Mouse (Mus musculus) ES-Bruce4 (cell line): Measurements from ENCODE around the gene Sec24b. TPM values are rescaled to one million over a fixed set of nuclear protein-coding genes. Genes with fewer than 3 reads are reported as not detected.

ENCODE experiments used
- H3K27ac ChIP-seq: 2 replicates; pipeline ENCODE4 v1.5.1; 2012; ENCODE audit warnings: low read length, inconsistent platforms; ENCODE audit not compliant: insufficient read depth
- H3K27me3 ChIP-seq: 2 replicates; pipeline ENCODE4 v1.6.1; 2012; ENCODE audit warnings: mild to moderate bottlenecking, low read length, inconsistent platforms; ENCODE audit not compliant: control insufficient read depth, poor library complexity, insufficient read depth, severe bottlenecking
- H3K36me3 ChIP-seq: 2 replicates; pipeline ENCODE4 v1.6.1; 2012; ENCODE audit warnings: inconsistent platforms, mild to moderate bottlenecking, low read length, moderate library complexity; ENCODE audit not compliant: control insufficient read depth, poor library complexity, insufficient read depth, severe bottlenecking
- H3K4me1 ChIP-seq: one replicate; pipeline ENCODE4 v1.8.1; 2011; ENCODE audit warnings: low read length; ENCODE audit not compliant: control insufficient read depth, insufficient read depth
- H3K4me3 ChIP-seq: 2 replicates; pipeline ENCODE4 v1.5.1; 2011; ENCODE audit warnings: low read depth, mild to moderate bottlenecking, low read length
- H3K9ac ChIP-seq: 2 replicates; pipeline ENCODE4 v1.6.1; 2012; ENCODE audit warnings: low read depth, mild to moderate bottlenecking, inconsistent platforms; ENCODE audit not compliant: poor library complexity, severe bottlenecking
- H3K9me3 ChIP-seq: replicated peaks from 2 replicates; pipeline ENCODE4 v1.6.1; 2012; ENCODE audit warnings: mild to moderate bottlenecking, low read length, inconsistent platforms; ENCODE audit not compliant: control insufficient read depth, poor library complexity, insufficient read depth, severe bottlenecking
- CTCF ChIP-seq: IDR thresholded peaks from one replicate; pipeline ENCODE4 v1.8.1; 2011; ENCODE audit warnings: low read depth, low read length
- EP300 ChIP-seq: IDR thresholded peaks from 2 replicates; pipeline ENCODE4 v1.6.1; 2011; ENCODE audit warnings: low read depth, low read length; ENCODE audit not compliant: insufficient read depth
- POLR2A ChIP-seq: IDR thresholded peaks from one replicate; pipeline ENCODE4 v1.8.1; 2011; ENCODE audit warnings: low read length; ENCODE audit not compliant: insufficient read depth
- polyA plus RNA-seq: library from polyadenylated mRNA; stranded (reverse); fragments of >200 nt; gene quantifications from 2 replicates; pipeline ENCODE4 v1.2.4, GENCODE M21; 2011; ENCODE audit warnings: low read depth; ENCODE audit not compliant: missing spikeins, insufficient read depth, insufficient read length

The Sec24b gene
- polyA plus RNA-seq, 1 experiment, result 72.3 TPM

DNA sequence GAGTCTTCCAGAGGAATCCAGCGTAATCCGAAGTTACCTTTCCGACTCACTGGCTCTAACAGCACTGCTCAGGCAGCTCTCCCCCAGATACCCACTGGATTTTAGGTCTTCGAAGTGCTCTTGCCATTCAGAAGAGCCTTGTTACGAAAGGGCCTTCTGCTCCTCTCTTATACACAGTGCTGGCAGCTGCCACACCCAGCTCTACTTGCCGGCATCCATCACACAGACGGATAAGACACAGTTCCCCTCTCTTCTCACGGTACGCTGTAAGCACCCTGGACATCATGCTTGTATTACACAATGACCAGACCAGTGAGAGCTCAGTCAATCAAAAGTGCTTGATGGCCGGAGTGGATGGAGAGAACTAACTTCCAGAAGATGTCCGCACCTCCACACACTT lies 79.6 kb downstream of the Sec24b start:
- peaks cover 11% of the 10 kb centered on the region; the same call in 1 of the 2 replicates for H3K36me3 ChIP-seq
- no peak overlapping the region for H3K4me3 ChIP-seq
- H3K27me3 ChIP-seq, result no peaks in the 10 kb centered on the region
- no peak for TF ChIP-seq POLR2A
- TF ChIP-seq EP300, result no peak
- no peak for TF ChIP-seq CTCF
- no peak overlapping the region for H3K27ac ChIP-seq
- H3K9ac ChIP-seq, result no peak overlapping the region
- H3K9me3 ChIP-seq, result no peaks in the 10 kb centered on the region
- H3K4me1 ChIP-seq, result no peaks in the 10 kb centered on the region

DNA sequence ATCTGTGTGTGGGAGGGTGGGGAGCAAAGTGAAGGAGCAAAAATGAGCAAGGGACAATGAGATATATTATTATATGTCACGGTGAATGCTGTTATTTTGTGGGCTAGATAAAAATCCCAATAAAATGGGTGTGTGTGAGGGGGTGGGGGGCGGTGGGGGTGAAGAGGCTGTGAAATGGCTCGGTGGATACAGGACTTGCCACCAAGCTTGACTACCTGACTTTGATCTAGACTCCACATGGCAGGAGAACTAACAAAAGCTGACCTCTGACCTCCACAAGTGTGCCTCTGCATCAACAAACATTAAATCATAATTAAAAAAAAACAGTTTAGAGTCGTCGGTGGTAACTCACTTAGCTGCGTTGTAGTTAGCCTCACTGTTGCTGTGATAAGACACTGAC lies 81.8 kb downstream of the Sec24b start:
- Histone ChIP-seq H3K36me3 (peaks cover 9% of the 10 kb centered on the region; the same call in 1 of the 2 replicates), H3K9ac (no peak overlapping the region), H3K27ac (no peak overlapping the region), H3K9me3 (no peaks in the 10 kb centered on the region), H3K27me3 (no peaks in the 10 kb centered on the region), H3K4me3 (no peak overlapping the region), H3K4me1 (no peaks in the 10 kb centered on the region)
- TF ChIP-seq EP300, result no peak
- no peak for TF ChIP-seq CTCF
- TF ChIP-seq POLR2A, result no peak

DNA sequence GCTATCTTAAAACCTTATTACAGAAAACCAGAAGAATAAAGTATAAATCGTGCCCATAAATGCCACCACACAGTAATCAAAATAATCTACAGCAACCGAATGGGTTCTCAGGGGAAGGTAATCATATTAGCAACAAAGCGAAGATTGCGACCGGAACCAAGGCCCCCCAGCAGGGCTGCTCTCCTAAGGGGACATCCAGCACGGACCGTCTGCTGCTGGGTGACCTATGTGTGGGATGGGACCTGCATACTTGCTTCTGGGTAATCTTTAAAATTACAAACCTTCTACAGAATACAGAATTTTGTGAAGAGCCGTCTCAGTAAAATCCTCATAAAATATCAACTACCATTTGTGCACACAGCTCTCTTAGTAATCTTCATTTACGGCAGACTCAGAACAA lies 82.6 kb downstream of the Sec24b start:
- TF ChIP-seq POLR2A (no peak), CTCF (no peak), EP300 (no peak)
- Histone ChIP-seq H3K27ac (no peak overlapping the region), H3K4me1 (no peaks in the 10 kb centered on the region), H3K36me3 (peaks cover 8% of the 10 kb centered on the region; the same call in 1 of the 2 replicates), H3K4me3 (no peak overlapping the region), H3K9me3 (no peaks in the 10 kb centered on the region), H3K9ac (no peak overlapping the region), H3K27me3 (no peaks in the 10 kb centered on the region)

DNA sequence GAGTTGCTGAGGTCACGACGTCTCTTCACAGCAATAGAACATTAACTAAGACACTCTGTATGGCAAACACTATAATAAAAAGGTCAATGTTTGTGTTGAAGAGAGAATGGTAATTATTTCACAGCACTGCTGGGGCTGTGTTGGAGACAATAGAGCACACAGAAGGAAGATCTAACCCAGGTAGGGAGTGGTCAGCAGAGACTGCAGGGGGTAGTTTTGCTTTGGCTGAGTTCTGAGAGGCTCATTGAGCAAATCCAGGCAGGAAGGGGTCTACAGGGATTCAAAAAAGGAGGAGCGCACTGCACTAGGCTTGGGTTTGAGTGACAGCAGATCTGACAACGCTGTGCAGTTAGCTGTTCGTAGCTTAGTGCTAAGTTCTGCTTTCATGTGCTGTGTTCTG lies 85.0 kb downstream of the Sec24b start:
- no peak overlapping the region for H3K27ac ChIP-seq
- H3K9ac ChIP-seq, result no peak overlapping the region
- no peaks in the 10 kb centered on the region for H3K27me3 ChIP-seq
- no peak for TF ChIP-seq CTCF
- no peak for TF ChIP-seq POLR2A
- TF ChIP-seq EP300, result no peak
- no peaks in the 10 kb centered on the region for H3K36me3 ChIP-seq
- H3K9me3 ChIP-seq, result no peaks in the 10 kb centered on the region
- H3K4me3 ChIP-seq, result no peak overlapping the region
- no peaks in the 10 kb centered on the region for H3K4me1 ChIP-seq

DNA sequence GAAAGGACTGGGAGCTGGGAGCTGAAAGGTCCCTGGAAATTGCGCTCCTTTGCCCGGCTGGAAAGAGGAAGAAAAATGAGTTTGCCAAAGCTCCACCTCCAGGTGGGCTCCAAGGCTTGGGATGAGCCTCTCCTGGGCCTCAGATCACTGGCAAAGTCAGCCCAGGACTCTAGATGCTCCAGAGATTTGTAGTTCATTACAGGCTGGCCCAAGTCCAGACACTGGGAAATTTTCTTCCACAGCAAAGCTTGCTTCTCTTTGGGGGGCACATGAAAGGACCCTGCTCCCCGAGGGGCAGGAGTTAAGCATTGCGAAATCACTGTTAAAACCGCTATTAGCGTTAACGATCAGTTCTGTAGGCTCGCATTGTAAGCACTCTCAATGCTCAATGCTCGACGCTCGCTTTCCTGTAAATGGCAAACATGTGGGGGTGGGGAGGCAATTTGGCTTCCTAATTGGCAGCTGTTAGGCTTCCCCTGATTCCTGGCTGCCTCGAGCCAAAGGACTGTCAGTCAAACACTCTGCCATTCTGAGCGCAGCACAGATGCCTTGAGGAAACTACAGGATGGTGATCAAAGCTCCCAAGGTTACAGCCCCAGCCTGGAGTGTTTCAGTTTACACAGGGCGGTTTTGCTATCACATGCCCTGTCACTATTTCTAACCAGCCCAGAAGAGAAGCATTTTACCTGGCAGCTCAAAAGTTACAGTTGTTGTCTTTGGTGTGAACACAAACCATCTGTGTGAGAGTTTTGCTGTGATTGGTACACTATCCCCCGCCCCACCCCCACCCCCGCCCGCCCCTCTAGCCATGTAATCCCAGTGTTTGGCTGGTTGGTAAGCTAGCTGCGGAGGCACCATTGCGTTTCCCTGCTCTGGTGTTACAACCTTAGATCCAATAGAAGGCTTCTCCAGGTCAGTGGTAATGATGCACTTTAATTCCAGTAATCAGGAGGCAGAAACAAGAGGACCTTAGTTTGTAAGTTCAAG lies 90.5 kb downstream of the Sec24b start:
- Histone ChIP-seq H3K27ac (no peak overlapping the region), H3K4me3 (no peak overlapping the region)

More for the DNA sequence above, 90.5 kb downstream of the Sec24b start:
- no peak overlapping the region for H3K9ac ChIP-seq
- H3K4me1 ChIP-seq, result no peaks in the 10 kb centered on the region
- TF ChIP-seq CTCF (no peak), EP300 (no peak), POLR2A (no peak)
- H3K36me3 ChIP-seq, result no peaks in the 10 kb centered on the region
- H3K27me3 ChIP-seq, result no peaks in the 10 kb centered on the region
- no peaks in the 10 kb centered on the region for H3K9me3 ChIP-seq
